Mouse (Mus musculus) ES-CJ7 (cell line): ENCODE results near the gene Il22ra2.

ENCODE experiments used
- DNase-seq: peaks from one replicate; pipeline ENCODE4 v3.0.0; 2011; ENCODE audit warnings: low read depth, low spot score

Il22ra2 gene

DNA sequence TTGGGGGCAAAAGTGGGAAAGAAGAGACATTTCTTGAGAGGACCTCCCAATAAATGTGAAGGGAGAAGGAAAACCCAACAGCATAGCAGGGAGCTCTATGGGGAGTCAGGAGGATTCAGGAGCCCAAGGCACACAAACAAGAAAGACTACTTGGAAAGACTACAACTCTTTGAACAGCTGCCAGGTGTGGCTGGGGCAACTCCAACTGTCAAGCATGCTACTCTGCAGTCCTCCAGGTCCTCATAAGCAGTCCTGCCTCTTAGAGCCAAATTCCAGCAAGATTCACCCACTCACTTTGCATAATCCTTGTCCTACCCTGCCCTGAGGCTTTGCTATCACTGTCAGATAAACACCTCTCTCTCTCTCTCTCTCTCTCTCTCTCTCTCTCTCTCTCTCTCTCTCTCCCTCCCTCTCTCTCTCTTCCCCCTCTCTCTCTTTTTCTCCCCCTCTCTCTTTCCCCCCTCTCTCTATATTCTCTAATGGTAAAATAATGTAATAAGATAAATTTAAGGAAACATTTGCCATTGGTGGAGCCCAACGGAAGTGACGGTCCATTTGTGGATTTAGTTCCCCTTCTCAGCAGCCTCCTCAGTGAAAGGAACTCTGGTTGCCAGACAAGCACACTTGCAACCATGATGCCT, at the start of gene Il22ra2:
Gene Il22ra2 (plus strand): TSS at position 591 of the 641 bp plus-strand sequence.
- DNase-seq: no peak

DNA sequence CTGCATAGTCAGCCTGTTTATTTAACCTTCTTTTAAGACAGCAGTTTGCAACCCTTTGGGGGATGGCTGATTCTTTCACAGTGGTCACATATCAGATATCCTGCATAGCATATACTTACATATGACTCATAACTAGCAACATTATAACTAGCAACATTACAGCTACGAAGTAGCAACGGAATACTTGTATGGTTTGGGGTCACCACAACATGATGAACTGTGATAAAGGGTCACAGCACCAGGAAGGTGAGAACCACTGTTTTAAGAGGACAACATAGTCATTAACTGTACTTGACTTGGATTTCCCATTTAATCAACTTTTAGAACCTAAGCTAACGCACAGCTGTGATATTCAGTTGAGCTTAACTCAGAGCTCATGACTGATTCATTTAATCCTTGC, 44.2 kb upstream of the Il22ra2 start:
- no peak for DNase-seq

DNA sequence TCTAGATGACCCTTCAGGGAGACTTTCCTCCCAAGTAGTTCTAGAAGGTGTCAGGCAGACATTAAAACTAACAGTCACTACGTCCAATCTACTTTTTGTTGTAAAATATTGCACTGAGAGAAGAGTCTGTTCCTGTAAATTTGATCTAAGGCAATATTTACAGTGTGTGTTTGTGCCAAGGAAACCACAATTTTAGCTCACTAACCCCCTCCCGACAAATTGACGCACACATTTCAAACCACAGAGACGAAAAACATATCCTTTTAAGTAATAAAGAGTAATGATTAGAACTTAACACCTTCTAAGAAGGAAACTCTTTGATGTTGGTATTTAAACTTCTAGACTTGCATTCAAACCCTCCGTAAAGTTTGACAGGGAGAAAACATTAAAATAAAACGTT, 43.8 kb upstream of the Il22ra2 start:
- no peak for DNase-seq

DNA sequence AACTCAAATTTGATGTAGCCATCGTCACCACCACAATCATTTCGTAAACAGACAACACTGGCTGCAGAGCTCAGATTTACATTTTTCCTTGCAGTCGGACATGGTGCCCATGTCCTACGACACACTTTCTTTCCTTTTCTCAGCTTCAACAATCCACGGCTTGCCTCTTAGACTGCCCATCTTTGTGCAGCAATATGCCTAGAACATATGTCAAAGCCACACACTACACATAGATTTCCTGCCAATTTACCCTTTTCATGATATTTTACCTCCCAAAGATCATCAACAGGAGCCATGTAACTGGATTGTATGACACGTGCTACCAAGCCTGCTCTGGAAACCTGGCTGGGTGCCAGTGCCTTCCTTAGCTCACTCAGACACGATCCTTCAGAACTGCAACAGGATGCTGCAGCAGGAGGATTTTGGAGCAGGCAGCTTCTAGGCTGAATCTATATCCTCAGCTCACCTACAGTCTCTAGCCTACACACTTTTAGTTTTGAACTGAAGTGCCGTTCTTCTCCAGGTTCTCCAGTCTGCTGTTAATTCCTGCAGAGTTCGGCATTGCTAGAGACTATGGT, 43.3 kb upstream of the Il22ra2 start:
- DNase-seq: no peak

DNA sequence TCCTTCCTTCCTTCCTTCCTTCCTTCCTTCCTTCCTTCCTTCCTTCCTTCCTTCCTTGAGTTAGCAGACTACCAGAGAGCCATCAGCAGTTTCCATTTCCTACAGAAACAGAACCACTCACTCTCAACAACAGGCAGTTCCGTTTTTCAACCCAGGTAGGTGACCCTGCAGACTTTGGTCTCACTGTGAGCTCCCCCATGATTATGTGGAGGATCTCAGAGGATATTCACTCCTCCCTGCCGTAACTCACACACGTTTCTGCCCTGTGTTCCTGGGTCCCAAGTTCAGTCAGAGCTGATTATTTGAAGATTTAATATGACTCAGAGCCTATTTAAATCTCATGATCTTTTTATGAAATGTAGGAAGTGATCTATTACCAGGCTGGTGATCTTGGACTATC, 41.1 kb upstream of the Il22ra2 start:
- DNase-seq: no peak

DNA sequence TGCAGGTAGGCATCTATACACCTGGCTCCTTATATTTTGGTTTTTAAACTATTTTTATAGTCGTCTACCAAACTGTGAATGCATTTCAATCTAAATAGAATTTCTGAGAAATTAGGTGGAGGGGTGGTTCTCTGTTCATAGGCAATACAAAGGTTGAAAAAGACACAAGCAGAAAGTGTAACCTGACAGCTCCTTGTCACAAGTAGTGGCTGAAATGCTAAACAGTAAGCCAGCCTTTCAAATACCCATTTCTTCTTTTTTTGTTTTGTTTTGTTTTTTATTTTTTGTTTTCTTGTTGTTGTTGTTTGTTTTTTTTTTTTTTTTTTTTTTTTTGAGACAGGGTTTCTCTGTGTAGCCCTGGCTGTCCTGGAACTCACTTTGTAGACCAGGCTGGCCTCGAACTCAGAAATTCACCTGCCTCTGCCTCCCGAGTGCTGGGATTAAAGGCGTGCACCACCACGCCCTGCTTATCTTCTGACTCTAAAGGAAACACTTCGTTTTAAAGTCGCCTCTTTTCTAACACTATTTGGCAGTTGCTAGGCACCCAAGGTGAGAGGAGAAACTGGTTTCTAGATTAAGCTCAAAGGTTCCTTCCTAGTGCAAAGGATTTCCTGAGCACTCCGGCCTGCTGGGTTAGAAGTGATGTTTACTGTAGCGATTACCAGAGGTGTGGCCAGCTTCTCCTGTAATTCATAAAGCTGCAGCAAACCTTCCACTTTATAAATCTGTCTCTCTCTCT, 39.8 kb upstream of the Il22ra2 start:
- no peak for DNase-seq

DNA sequence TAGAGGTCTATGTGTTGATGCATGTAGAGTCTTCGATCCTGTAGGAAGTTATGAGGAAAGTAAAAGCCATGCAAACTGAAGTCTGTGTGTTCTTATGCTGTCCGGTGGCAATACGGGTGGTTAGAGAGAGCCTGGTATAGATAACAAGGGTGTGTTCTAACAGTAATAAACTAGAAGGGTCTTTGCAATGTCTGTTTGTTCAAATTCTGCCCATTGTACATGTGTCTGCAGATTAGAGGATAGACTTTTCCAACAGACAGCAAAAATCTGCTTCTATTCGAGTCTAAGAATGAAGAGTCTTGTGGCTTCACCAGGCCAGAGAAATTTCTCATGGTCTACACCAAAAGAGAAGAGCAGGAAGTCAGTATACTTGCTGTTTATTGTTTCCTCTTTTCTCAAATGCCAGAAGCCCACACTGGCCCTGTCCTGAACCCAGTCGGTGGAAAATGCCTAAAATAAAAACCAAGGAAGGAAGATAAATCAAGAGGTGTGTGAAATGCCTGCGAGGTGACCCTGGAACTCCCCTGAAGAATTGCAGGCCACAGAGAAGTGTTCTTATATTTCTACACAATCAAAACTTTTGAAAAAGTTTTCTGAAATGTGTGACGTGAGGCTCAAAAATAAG, 38.9 kb upstream of the Il22ra2 start:
- no peak for DNase-seq

DNA sequence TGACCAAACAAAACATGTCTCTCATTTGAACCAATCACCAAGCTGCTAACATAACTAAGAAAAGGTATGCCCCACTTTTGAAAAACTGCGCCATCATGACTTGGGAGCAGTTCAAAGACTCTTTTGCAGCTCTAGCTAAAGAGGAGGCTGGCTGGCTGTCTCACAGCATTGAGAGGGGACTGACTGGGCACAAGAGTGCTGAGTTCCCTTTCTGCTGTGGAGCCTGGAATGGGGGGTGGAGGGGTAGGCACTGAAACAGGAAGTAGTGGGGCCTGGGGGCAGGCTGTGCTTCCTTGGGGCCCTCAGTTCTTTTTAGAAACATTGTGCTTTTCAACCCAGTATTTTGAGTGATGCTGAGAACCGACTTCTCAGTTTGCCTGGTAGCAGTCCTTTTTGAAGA, 37.7 kb upstream of the Il22ra2 start:
- no peak for DNase-seq

DNA sequence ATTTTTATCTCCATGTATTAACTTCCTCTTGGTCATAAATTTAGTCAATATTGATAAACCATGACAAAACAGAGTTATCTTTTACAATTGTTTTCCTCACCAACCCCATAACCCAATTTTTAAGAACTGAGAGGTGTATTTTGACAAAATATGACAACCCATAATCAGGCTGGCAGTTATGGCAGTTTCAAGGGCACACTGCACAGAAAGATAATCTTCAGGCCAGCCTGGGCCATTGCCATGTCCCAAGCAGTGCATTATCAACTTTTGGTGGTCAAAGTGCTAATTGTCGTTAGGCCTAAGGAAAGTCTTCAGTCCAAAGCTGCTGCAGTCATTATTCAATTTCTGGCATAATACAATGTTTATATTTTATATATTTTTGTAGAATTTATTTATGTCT, 37.0 kb upstream of the Il22ra2 start:
- DNase-seq: no peak

DNA sequence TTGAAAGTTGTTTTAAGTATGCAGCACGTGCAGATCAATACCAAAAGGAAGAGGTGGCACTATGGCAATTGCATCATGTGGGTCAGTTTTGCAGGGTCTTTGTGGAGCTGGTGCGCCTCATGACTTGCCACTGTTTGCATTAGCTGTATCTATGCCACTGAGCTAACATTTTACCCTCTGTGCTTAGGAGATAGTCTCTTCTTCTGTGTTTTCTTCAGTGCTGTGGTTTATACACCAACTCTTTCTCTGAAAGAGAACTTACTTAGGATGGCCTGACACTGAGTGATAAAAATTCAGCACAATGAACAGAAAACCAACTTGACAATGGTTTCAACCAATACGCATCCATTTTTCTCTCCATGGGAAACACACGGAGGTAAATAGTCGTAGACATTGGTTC, 35.9 kb upstream of the Il22ra2 start:
- DNase-seq: no peak

DNA sequence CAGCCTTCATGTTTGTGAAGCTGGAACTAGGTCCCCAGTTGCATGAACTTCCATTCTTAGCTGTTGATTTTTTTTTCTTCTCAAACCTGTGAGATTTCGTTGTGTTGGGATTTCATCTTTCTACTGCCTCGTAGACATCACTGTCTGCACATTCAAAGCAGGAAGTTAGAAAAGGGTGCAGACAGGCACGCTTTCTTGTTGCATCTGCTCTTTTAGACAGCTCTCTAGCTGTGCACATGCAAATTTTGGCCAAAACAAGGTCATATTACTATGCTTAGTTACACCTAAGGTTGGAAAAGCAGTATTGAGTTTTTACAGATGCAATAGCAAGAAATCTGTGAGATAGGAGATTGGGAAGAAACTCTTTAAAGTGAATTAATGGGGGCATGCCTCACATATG, 34.5 kb upstream of the Il22ra2 start:
- DNase-seq: no peak

DNA sequence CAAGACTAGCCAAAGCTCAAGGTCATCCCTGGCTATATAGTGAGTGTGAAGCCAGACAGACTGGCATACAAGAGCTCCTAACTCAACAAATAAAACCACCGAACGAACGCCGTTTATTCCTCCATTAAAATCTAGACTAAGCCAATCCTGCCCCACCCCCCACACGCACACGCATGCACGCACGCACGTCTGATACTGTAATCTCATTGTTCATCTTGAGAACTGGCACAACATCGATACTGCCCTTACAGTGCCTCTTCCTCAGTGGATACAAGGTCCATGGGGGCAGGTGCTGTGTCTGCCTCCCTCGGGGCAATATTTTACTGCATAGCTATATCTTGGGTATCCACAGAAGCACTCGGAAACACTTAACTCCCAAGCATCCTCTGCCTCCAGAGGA, 32.2 kb upstream of the Il22ra2 start:
- no peak for DNase-seq

DNA sequence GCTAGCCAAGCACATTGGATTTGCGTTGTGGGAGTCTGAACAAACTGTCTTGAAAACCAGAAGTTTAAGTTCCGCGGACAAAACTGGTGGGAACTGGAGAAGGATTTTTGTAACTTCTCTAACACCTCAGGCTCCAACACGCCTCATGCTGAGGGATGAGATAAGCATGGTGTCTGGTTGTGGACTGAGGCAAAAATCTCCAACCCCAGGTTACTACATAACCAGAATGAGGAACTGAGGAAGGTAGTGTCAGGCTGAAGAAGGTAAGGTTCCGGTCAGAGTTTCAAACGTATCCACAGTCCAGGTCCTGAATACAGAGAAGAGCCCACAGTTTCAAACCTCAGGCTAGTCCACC, 30.5 kb upstream of the Il22ra2 start:
- DNase-seq: no peak

DNA sequence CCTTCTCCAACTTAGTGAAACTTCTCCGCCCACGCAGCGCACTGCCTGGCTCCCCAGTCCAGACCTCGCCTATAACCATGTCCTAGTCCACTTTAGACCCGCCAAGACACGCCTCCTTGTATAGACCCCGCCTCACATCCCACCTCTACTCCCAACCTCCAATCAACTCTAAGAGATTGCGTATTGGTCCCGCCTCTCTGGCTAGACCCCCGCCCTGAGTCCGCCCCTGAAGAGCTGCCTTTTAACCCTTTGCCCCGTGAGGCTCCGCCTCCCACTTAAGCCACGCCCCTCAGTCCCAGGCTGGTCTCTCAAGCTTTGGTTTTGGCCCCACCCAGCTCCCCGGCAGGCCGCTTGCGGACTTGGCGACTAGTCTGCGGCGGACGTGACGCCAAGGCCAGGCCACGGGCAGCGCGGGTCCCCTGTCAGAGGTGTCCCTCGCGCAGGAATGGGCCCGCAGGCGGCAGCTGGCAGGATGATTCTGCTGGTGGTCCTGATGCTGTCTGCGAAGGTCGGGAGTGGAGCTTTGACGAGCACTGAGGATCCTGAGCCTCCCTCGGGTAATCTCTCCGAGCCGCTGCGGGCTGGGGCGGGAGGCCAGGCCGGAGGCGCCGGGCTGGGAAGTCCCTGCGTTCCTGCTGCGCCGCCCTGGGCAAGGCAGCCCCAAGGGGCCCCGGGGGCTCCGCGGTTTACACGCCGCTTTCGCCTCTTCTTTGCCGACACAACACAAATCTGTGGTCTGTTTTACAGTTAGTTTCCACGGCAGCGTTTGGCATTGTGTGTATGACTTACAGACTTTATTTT, 30.0 kb upstream of the Il22ra2 start, which contains the start of gene Ifngr1:
Gene Ifngr1 (plus strand): TSS at position 309 of the 801 bp plus-strand sequence.
- peak; percentile 97 for DNase-seq

DNA sequence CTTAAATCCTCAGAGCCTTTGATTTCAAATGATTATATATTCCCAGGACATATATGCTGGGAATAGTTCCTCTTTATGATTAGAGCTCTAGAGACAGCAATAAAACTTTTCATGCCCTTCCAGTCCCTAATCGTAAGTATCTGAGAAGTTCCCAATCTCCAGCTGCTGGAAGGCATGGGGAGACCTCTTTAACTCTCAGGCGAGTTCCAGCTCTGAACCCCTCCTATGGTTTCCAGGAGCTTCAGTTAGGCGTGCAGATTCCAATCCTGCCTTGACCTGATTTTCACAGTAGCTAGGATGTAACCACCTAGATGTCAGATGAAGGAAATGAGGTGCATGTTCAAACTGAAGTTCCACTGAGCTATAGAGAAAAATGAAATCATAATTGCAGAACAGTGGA, 29.2 kb upstream of the Il22ra2 start:
- no peak for DNase-seq

DNA sequence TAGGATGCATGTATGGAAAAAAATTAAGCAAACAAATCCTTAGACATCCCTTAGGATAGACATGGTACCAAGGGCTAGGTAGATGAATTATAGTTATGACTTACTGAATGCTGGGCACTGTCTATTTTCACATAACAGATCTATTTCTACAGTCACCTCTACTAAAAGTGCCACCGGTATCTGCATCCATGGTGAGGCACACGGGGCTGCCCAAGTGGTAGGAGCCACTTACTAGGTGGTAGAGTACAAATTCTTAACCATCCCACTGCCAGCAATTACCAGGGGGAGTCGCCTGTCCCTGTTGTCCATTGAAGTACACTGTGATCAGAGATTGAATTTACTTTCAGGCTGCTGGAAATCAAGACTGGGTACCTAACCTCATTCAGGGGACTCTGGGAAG, 28.5 kb upstream of the Il22ra2 start:
- DNase-seq: no peak

DNA sequence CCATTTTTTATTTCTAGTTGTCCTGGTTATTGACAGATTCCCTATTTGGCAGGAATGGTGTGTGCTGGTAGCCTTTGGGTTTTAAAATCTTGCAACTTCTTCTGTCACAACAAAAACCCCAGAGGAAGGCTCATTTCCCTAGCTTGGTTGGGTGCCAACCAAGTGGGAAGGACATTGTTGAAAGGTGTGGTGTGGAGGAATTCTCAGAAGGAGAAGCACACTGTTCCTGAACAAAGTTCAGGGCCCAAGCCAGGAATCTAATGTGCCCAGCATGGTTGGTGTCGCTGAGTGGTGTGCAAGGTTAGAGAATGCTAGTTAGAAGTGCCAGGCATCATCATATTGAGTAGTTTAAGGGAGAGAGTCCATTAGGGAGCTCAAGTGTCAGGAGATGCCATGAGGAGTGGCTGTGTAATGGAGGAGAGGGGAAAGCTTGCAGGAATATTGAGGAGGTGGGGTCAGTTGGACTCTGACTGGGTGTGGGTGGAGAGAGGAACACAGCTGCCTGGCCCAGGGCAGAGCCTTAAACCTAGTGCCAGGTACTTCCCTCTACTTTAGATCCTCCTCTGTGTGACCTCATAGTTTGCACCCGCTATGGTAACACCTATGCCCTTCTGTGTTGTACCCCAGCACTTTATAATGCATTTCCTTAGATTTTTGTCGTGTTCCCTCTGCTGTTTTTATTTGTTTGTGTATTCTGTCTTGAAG, 27.4 kb upstream of the Il22ra2 start:
- DNase-seq: no peak

DNA sequence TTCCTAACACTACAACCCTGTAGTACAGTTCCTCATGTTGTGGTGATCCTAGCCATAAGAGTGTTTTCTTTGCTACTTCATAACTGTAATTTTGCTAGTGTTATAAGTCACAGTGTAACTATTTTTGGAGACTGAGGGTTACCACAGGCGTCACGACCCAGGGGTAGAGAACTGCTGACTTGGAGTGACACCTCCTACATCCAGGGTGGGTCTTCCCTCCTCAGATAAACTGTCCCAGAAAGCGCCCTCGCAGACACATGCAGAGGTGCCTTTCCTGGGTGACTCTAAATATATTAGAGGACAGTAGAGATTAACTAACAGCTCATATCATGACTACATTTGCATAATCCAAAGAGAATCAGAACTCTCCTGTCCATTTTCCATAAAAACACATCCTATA, 24.9 kb upstream of the Il22ra2 start:
- no peak for DNase-seq

DNA sequence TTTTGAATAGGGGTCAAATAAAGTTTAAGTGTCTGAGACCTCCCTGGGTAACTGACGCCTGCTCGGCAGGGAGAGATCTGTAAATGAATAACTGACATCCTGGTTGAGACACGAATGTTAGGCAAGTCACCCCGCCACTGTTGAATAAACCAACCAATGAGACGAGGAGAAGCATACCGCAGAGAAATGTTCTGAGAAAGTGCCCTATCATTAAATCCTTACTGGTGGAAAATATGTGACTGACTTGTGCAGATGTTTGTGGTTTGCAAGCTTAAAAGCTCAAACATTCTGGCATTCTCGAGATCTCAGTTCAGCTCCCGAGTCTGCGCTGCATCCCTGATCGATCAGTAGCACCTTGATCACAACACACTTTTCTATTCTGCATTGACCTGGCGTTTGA, 23.7 kb upstream of the Il22ra2 start:
- peak; percentile 61 for DNase-seq

DNA sequence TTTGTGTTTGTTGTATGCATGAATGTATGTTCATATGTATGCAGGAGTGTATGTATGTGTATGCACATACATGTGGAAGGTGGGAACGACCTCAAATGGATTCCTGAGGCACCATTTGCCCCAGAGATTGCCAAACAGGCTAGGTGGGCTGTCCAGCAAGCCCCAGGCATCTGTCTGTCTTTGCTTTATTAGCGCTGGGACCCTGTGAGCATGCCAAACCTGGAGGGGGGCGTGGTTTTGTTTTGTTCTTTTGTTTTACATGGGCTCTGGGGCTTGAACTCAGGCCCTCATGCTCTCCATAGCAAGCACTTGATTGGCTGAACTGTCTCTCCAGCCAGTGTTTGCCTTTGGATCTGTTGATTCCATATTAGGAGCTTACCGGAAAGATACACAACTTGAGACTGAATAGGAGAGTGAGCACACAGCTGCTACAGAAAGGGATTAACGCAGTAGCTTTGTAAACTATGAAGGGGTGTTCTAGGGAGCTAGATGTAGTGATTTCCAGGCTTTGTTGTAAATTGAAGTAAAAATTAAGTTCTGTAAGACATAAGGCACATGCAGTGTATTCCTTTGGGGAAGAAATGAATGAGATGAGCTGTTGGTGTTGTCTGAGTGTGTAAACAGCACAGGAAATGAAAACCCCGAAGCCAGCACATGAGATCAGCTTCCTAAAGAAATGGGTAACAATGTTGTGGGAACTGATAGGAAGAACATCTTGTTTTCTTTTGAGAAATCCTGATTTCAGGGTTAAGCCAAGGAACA, 22.3 kb upstream of the Il22ra2 start:
- no peak for DNase-seq

DNA sequence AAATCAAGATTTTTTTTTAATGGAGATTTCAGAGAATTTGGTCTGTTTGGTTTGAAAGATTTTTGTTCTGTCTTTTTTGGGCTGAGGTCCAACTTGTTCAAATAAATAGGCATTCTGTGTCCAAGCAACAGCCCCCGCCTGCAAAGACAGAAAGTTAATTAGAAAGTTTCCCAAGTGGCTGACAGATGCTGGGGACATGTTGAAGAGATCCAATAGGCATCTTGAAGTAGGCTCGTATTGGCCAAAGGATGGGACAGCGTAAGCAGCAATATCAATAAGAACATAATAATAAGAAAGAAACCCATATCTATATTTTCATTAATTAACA, 21.7 kb upstream of the Il22ra2 start:
- no peak for DNase-seq
